Mouse (Mus musculus): ENCODE results near the gene Nppa. TPM values are rescaled to one million over a fixed set of nuclear protein-coding genes. Genes with fewer than 3 reads are reported as not detected.
"Not testable (repeated sequence)": the region's sequence is repeated elsewhere in the genome, so short reads cannot be mapped to it uniquely, and the experiment has no call there.

The Nppa gene
- polyA plus RNA-seq, 1 experiment from 2014 or later: 0.31 TPM

DNA sequence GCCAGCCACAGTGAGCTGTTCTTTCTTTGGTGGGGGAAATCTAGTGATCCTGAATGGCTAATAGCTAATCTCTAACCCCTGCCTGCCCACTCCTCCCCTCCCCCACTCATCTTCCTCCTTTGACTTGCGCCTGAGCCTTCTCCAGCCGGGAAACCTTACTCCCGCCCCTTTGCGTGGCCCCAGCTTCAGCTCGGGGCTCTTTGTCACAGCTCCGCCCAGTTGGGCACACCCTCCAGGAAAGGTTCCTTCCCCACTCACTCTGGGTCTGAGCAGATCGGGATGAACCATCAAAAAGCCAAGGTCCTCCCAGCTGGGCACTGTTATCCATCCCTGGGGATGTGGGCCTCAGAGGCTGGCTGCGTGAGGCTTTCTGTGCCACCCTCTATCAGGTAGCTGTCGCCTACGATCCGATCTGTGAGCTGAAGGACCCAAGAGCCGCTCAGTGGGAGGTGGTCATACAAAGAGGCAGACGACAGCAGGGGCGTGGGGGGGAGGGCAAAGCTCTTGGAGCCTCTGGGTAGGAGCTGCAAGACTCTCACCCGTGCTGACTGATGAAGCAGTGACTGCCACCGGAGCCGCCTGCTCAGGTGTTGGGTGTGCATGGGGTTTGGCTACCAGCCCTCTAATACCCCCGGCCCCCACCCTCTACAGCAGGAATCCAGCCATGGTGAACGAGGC is 40.5 kb downstream of the Nppa start:
- H3K4me3 ChIP-seq (replicated peaks): peak overlapping the region; percentile 77
- peak overlapping the region; percentile 94 for H3K27ac ChIP-seq
- WGBS: under 1% methylated on average over 18 of the region's 19 CpGs
- H3K36me3 ChIP-seq: peaks cover 37% of the 10 kb centered on the region
- H3K27me3 ChIP-seq: no peaks in the 10 kb centered on the region
- ATAC-seq (replicated peaks; ENCODE audit: low FRiP score): peak; percentile 64
- H3K9ac ChIP-seq: peak overlapping the region; percentile 42
- no peaks in the 10 kb centered on the region for H3K9me3 ChIP-seq (replicated peaks)
- peak overlapping the region; percentile 79 for H3K4me2 ChIP-seq
- H3K4me1 ChIP-seq: peaks cover 60% of the 10 kb centered on the region

DNA sequence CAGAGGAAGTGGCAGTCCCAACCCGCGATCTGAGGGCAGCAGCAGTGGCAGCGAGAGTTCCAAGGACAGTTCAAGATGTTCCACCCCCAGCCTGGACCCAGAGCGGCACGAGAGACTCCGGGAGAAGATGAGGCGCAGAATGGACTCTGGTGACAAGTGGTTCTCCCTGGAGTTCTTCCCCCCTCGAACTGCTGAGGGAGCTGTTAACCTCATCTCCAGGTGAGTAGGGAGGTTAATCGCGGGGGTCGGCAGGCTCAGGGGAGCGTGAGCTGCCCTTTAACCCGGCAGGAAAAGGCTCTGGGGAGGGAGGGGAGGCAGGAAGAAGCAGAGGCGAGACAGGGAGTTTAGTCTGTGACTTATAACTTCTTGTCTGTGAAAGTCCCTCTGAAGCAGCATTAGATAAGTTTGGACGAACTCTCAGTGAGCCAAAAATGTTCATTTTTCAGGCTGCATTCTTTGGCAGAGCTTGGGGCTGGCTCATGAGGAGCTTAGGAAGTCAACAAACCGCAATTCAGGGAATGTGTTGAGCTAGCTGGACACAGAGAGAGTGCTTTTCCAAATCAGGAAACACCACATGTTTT is 41.2 kb downstream of the Nppa start:
- peak overlapping the region; percentile 79 for H3K4me2 ChIP-seq
- no peak for ATAC-seq (replicated peaks; ENCODE audit: low FRiP score)
- H3K4me3 ChIP-seq (replicated peaks): peak overlapping the region; percentile 77
- 2% methylated on average over 16 of the region's 16 CpGs for WGBS
- peak overlapping the region; percentile 42 for H3K9ac ChIP-seq
- peaks cover 37% of the 10 kb centered on the region for H3K36me3 ChIP-seq
- no peaks in the 10 kb centered on the region for H3K27me3 ChIP-seq
- peaks cover 60% of the 10 kb centered on the region for H3K4me1 ChIP-seq
- H3K27ac ChIP-seq: peak overlapping the region; percentile 94
- H3K9me3 ChIP-seq (replicated peaks): no peaks in the 10 kb centered on the region

DNA sequence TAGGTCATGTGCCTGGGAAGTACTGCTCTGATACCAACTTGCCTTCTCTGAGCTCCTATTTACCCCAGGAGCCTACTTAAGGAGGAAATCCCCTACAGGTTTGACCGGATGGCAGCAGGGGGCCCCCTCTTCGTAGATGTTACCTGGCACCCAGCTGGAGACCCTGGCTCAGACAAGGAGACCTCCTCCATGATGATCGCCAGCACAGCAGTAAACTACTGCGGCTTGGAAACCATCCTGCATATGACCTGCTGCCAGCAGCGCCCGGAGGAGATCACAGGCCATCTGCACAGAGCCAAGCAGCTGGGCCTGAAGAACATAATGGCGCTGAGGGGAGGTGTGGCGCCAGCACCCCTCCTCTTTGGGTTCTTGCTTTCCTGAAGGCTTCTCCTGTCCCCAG is 42.8 kb downstream of the Nppa start:
- not testable (repeated sequence) for H3K4me2 ChIP-seq; ATAC-seq (replicated peaks; ENCODE audit: low FRiP score)
- 93% methylated on average over 8 of the region's 8 CpGs for WGBS

DNA sequence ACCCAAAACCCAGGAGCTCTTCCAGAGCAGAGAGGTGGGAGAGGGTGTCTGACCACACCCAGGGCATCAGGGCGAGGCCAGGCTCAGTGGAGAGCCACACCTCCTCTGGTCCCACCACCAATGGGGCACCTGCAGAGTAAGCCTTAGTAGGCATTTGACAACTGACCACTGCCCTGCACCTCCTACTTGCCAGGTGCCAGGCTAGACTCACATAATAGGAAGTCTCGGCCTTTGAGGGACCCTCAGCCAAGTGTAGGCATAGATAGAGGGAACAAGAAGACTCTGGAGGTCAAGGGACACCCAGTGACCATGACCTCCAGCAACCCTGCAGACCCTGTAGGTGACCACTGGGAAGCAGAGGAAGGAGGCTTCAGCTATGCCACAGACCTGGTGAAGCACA is 43.6 kb downstream of the Nppa start:
- no peak for ATAC-seq (replicated peaks; ENCODE audit: low FRiP score)
- peaks cover 48% of the 10 kb centered on the region for H3K4me1 ChIP-seq
- H3K27me3 ChIP-seq: no peaks in the 10 kb centered on the region
- no peak overlapping the region for H3K9ac ChIP-seq
- no peak overlapping the region for H3K4me2 ChIP-seq
- peaks cover 59% of the 10 kb centered on the region for H3K36me3 ChIP-seq
- WGBS: 97% methylated on average over 2 of the region's 2 CpGs
- H3K9me3 ChIP-seq (replicated peaks): no peaks in the 10 kb centered on the region
- H3K27ac ChIP-seq: no peak overlapping the region
- H3K4me3 ChIP-seq (replicated peaks): no peak overlapping the region

More for the DNA sequence above, 42.8 kb downstream of the Nppa start:
- H3K27ac ChIP-seq; H3K9ac ChIP-seq; H3K4me3 ChIP-seq (replicated peaks); H3K27me3 ChIP-seq; H3K9me3 ChIP-seq (replicated peaks): not testable (repeated sequence)
- Histone ChIP-seq H3K36me3 (peaks cover 51% of the 10 kb centered on the region), H3K4me1 (peaks cover 49% of the 10 kb centered on the region)

DNA sequence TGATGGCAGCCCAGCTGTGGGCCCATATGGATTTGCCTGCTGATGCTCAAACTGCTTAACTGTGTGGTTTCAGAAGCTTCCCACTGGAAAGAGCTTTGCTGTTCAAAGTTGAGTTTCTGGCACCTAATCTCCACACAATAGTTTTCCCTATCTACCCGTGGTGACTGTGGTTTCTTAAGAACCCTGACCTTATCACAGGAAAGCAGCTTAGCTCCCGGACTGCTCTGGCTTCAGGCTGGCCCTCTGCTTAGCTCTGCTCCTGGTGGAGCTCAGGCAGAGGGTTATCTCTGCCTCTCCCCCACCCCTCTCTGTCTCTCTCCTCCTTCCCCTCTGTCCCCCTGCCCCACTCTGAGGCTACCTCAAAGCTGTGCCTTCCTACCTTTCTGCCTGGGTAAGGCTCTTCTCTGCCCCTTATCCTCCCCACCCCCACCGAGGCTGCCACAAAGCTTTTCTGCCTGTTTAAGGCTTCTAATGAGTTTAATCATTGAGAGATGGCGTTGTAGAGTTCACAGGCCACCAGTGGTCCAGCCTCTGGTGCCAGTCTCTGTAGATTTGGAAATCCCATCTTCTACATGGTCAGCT is 46.0 kb downstream of the Nppa start:
- Histone ChIP-seq H3K27me3 (no peaks in the 10 kb centered on the region), H3K4me2 (no peak overlapping the region), H3K27ac (no peak overlapping the region), H3K4me3 (replicated peaks) (no peak overlapping the region), H3K9me3 (replicated peaks) (no peaks in the 10 kb centered on the region), H3K9ac (no peak overlapping the region), H3K4me1 (peaks cover 24% of the 10 kb centered on the region), H3K36me3 (peaks cover 83% of the 10 kb centered on the region)
- ATAC-seq (replicated peaks; ENCODE audit: low FRiP score): no peak
- whole genome bisulfite sequencing: 60% methylated on average over 4 of the region's 4 CpGs

DNA sequence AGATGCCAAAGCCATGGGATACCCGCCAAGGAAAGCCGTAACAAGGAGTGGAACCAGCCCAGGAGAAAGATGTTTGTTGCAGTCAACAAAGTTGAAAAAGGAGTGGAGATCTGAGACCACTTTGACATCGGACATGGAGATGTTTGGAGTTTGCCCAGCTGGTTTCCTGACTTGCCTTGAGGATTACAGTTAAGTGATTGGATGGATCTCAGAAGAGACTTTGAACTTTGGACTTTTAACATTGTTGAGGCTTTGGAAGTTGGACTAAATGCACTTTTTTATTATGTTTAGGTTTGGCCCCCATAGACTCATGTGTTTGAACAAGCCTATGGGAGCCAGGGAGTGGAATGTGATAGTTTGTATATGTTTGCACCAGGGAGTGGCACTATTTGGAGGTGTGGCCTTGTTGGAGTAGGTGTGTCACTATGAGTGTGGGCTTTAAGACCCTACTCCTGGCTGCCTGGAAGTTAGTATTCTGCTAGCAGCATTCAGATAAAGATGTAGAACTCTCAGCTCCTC is 49.9 kb downstream of the Nppa start:
- H3K4me1 ChIP-seq; H3K27ac ChIP-seq; H3K4me2 ChIP-seq; ATAC-seq (replicated peaks; ENCODE audit: low FRiP score); H3K27me3 ChIP-seq; H3K9me3 ChIP-seq (replicated peaks); H3K4me3 ChIP-seq (replicated peaks); H3K9ac ChIP-seq: not testable (repeated sequence)
- 89% methylated on average over 3 of the region's 3 CpGs for WGBS
- H3K36me3 ChIP-seq: peaks cover 98% of the 10 kb centered on the region

DNA sequence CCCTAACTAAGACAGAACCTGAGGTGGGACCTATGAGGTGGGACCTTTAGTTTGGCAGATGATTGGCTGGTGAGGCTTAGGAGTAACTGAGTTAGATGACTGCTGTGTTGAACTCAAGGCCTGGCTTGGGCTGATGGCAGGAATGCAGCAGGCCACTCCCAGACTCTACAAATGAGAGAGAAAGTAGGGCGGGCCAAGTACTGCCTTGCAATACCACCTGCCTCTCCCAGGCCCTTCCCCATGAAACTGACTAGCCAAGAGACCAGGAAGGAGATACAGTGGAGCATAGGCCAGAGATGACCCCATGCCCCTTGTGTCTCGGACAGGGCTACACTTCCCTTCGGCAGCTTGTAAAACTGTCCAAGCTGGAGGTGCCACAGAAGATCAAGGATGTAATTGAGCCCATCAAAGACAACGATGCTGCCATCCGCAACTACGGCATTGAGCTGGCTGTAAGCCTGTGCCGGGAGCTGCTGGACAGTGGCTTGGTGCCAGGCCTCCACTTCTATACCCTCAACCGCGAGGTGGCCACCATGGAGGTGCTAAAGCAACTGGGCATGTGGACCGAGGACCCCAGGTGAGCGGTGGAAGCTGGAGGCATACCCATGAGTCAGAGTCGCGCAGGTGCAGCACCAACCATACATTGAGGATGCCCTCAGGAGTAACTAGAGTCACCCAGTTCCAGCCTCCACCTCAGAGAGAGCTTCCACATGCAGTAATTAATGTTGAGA is 50.7 kb downstream of the Nppa start:
- Histone ChIP-seq H3K9ac (no peak overlapping the region), H3K27me3 (no peaks in the 10 kb centered on the region), H3K27ac (no peak overlapping the region), H3K36me3 (peaks cover 99% of the 10 kb centered on the region), H3K4me3 (replicated peaks) (no peak overlapping the region), H3K9me3 (replicated peaks) (no peaks in the 10 kb centered on the region), H3K4me2 (no peak overlapping the region), H3K4me1 (no peaks in the 10 kb centered on the region)
- 80% methylated on average over 13 of the region's 13 CpGs for WGBS
- no peak for ATAC-seq (replicated peaks; ENCODE audit: low FRiP score)

Other genes with a start within 250 kb of the Nppa start
- 8.3 and 9.1 TPM in 2 replicates for gene Zfp984, start 190.9 kb upstream of the Nppa start, polyA plus RNA-seq (2015; fragmentation: Nextera tagmentation; extraction: Ambion mirVana)
- gene Zfp933, start 152.4 kb upstream of the Nppa start, polyA plus RNA-seq (2015; fragmentation: Nextera tagmentation; extraction: Ambion mirVana): 4.8 and 5.6 TPM in 2 replicates
- gene Miip, start 131.9 kb upstream of the Nppa start, polyA plus RNA-seq (2015; fragmentation: Nextera tagmentation; extraction: Ambion mirVana): 45.2 and 51.3 TPM in 2 replicates
- gene Fv1, start 131.7 kb upstream of the Nppa start, polyA plus RNA-seq (2015; fragmentation: Nextera tagmentation; extraction: Ambion mirVana): 12.8 and 12.9 TPM in 2 replicates
- gene Mfn2, start 96.0 kb upstream of the Nppa start, polyA plus RNA-seq (2015; fragmentation: Nextera tagmentation; extraction: Ambion mirVana): 36.9 and 39.0 TPM in 2 replicates
- 47.2 and 56.0 TPM in 2 replicates for gene Plod1, start 64.0 kb upstream of the Nppa start, polyA plus RNA-seq (2015; fragmentation: Nextera tagmentation; extraction: Ambion mirVana)
- gene 2510039O18Rik, start 59.8 kb upstream of the Nppa start, polyA plus RNA-seq (2015; fragmentation: Nextera tagmentation; extraction: Ambion mirVana): 15.3 and 17.0 TPM in 2 replicates
- gene Nppb, start 14.9 kb upstream of the Nppa start, polyA plus RNA-seq (2015; fragmentation: Nextera tagmentation; extraction: Ambion mirVana): not detected in 2 replicates
- 6.4 and 6.6 TPM in 2 replicates for gene Clcn6, start 38.1 kb downstream of the Nppa start, polyA plus RNA-seq (2015; fragmentation: Nextera tagmentation; extraction: Ambion mirVana)
- gene Mthfr, start 38.4 kb downstream of the Nppa start, polyA plus RNA-seq (2015; fragmentation: Nextera tagmentation; extraction: Ambion mirVana): 23.6 and 24.1 TPM in 2 replicates
- 20.6 and 24.4 TPM in 2 replicates for gene Agtrap, start 87.3 kb downstream of the Nppa start, polyA plus RNA-seq (2015; fragmentation: Nextera tagmentation; extraction: Ambion mirVana)
- 65.5 and 69.8 TPM in 2 replicates for gene Mad2l2, start 129.7 kb downstream of the Nppa start, polyA plus RNA-seq (2015; fragmentation: Nextera tagmentation; extraction: Ambion mirVana)
- gene Draxin, start 130.0 kb downstream of the Nppa start, polyA plus RNA-seq (2015; fragmentation: Nextera tagmentation; extraction: Ambion mirVana): 0.46 and 0.62 TPM in 2 replicates
- 15.5 and 19.9 TPM in 2 replicates for gene Fbxo6, start 151.4 kb downstream of the Nppa start, polyA plus RNA-seq (2015; fragmentation: Nextera tagmentation; extraction: Ambion mirVana)
- gene Fbxo44, start 159.8 kb downstream of the Nppa start, polyA plus RNA-seq (2015; fragmentation: Nextera tagmentation; extraction: Ambion mirVana): 11.8 and 13.6 TPM in 2 replicates
- gene Fbxo2, start 159.9 kb downstream of the Nppa start, polyA plus RNA-seq (2015; fragmentation: Nextera tagmentation; extraction: Ambion mirVana): 1.7 and 2.1 TPM in 2 replicates

Measured in kidney, embryonic 15.5 days (tissue).